Mouse (Mus musculus): ENCODE results near the gene Krt20.

Gene Krt20

GRCm38 (mm10) chr11:99413247-99413646, 24.7 kb downstream of the Krt20 start:
- DNase-seq (ENCODE audit: extremely low read depth, low read depth, low spot score), result no peak

- no peak for DNase-seq (ENCODE audit: extremely low read depth, low read depth, low spot score)
Observed at GRCm38 (mm10) chr11:99406186-99406585, 31.8 kb downstream of the Krt20 start.

- no peak for DNase-seq (ENCODE audit: extremely low read depth, low read depth, low spot score)
Observed at GRCm38 (mm10) chr11:99399956-99400549, 37.9 kb downstream of the Krt20 start.

- no peak for DNase-seq (ENCODE audit: extremely low read depth, low read depth, low spot score)
Observed at GRCm38 (mm10) chr11:99398832-99399231, 39.1 kb downstream of the Krt20 start.

GRCm38 (mm10) chr11:99398084-99398483, 39.9 kb downstream of the Krt20 start:
- DNase-seq (ENCODE audit: extremely low read depth, low read depth, low spot score), result no peak

GRCm38 (mm10) chr11:99396661-99397060, 41.3 kb downstream of the Krt20 start:
- no peak for DNase-seq (ENCODE audit: extremely low read depth, low read depth, low spot score)

GRCm38 (mm10) chr11:99396034-99396433, 41.9 kb downstream of the Krt20 start:
- DNase-seq (ENCODE audit: extremely low read depth, low read depth, low spot score), result no peak

- no peak for DNase-seq (ENCODE audit: extremely low read depth, low read depth, low spot score)
Observed at GRCm38 (mm10) chr11:99392492-99392891, 45.5 kb downstream of the Krt20 start.

GRCm38 (mm10) chr11:99391375-99391774, 46.6 kb downstream of the Krt20 start:
- DNase-seq (ENCODE audit: extremely low read depth, low read depth, low spot score), result no peak

GRCm38 (mm10) chr11:99390866-99391265, 47.1 kb downstream of the Krt20 start:
- DNase-seq (ENCODE audit: extremely low read depth, low read depth, low spot score), result no peak

GRCm38 (mm10) chr11:99389264-99389663, 48.7 kb downstream of the Krt20 start, which contains the start of gene Krt10:
Gene Krt10 (minus strand): TSS chr11:99389364.
- DNase-seq (ENCODE audit: extremely low read depth, low read depth, low spot score), result no peak

- no peak for DNase-seq (ENCODE audit: extremely low read depth, low read depth, low spot score)
Observed at GRCm38 (mm10) chr11:99388661-99389060, 49.3 kb downstream of the Krt20 start.

- DNase-seq (ENCODE audit: extremely low read depth, low read depth, low spot score), result no peak
Observed at GRCm38 (mm10) chr11:99385813-99386721, 51.9 kb downstream of the Krt20 start.

- no peak for DNase-seq (ENCODE audit: extremely low read depth, low read depth, low spot score)
Observed at GRCm38 (mm10) chr11:99379568-99379967, 58.4 kb downstream of the Krt20 start.

Measured in fat pad, adult 2 months (tissue).